Mouse (Mus musculus): ENCODE measurements around the gene Mrpl2.

The Mrpl2 gene

GRCm38 (mm10) chr17:46627409-46627808, 18.6 kb upstream of the Mrpl2 start:
- DNase-seq (ENCODE audit: low read depth, low spot score) = no peak

GRCm38 (mm10) chr17:46628471-46628790, 17.6 kb upstream of the Mrpl2 start:
- no peak for DNase-seq (ENCODE audit: low read depth, low spot score)

GRCm38 (mm10) chr17:46628791-46629684, 17.0 kb upstream of the Mrpl2 start, which contains the start of gene Ptk7:
Gene Ptk7, minus strand, starts transcription at chr17:46629504.
- DNase-seq (ENCODE audit: low read depth, low spot score) = peak; percentile 74

- no peak for DNase-seq (ENCODE audit: low read depth, low spot score)
These were observed 16.2 kb upstream of the Mrpl2 start for GRCm38 (mm10) chr17:46629685-46630441.

- DNase-seq (ENCODE audit: low read depth, low spot score) = no peak
These were observed 9.1 kb upstream of the Mrpl2 start for GRCm38 (mm10) chr17:46636831-46637523.

- DNase-seq (ENCODE audit: low read depth, low spot score) = no peak
These were observed 6.1 kb upstream of the Mrpl2 start for GRCm38 (mm10) chr17:46639929-46640328.

GRCm38 (mm10) chr17:46642060-46642459, 4.0 kb upstream of the Mrpl2 start:
- no peak for DNase-seq (ENCODE audit: low read depth, low spot score)

- DNase-seq (ENCODE audit: low read depth, low spot score) = no peak
These were observed 1.8 kb upstream of the Mrpl2 start for GRCm38 (mm10) chr17:46644152-46644805.

- DNase-seq (ENCODE audit: low read depth, low spot score) = no peak
These were observed 1.0 kb upstream of the Mrpl2 start for GRCm38 (mm10) chr17:46644916-46645475.

GRCm38 (mm10) chr17:46646322-46646662, 263 bp downstream of the Mrpl2 start:
- no peak for DNase-seq (ENCODE audit: low read depth, low spot score)

GRCm38 (mm10) chr17:46647279-46647678, 1.2 kb downstream of the Mrpl2 start:
- DNase-seq (ENCODE audit: low read depth, low spot score) = no peak

GRCm38 (mm10) chr17:46648436-46648835, 2.4 kb downstream of the Mrpl2 start:
- DNase-seq (ENCODE audit: low read depth, low spot score) = no peak

GRCm38 (mm10) chr17:46649811-46650210, 3.8 kb downstream of the Mrpl2 start:
- no peak for DNase-seq (ENCODE audit: low read depth, low spot score)

- peak; percentile 84 for DNase-seq (ENCODE audit: low read depth, low spot score)
These were observed 4.4 kb downstream of the Mrpl2 start, which contains the start of gene Cul7 for GRCm38 (mm10) chr17:46650232-46651031. Gene Cul7, plus strand, starts transcription at chr17:46650337.

- no peak for DNase-seq (ENCODE audit: low read depth, low spot score)
These were observed 5.3 kb downstream of the Mrpl2 start for GRCm38 (mm10) chr17:46651292-46651691.

- no peak for DNase-seq (ENCODE audit: low read depth, low spot score)
These were observed 5.9 kb downstream of the Mrpl2 start for GRCm38 (mm10) chr17:46651755-46652547.

- no peak for DNase-seq (ENCODE audit: low read depth, low spot score)
These were observed 10.0 kb downstream of the Mrpl2 start for GRCm38 (mm10) chr17:46656054-46656453.

- DNase-seq (ENCODE audit: low read depth, low spot score) = no peak
These were observed 15.3 kb downstream of the Mrpl2 start for GRCm38 (mm10) chr17:46661351-46661750.

- no peak for DNase-seq (ENCODE audit: low read depth, low spot score)
These were observed 16.0 kb downstream of the Mrpl2 start for GRCm38 (mm10) chr17:46661981-46662380.

GRCm38 (mm10) chr17:46662730-46663129, 16.7 kb downstream of the Mrpl2 start:
- no peak for DNase-seq (ENCODE audit: low read depth, low spot score)

Measured in brain, embryonic 18.5 days (tissue).